Mouse (Mus musculus): ENCODE results near the gene A430078G23Rik.

The A430078G23Rik gene

GRCm38 (mm10) chr8:3411085-3411484, 57.9 kb downstream of the A430078G23Rik start:
- no peak for DNase-seq (ENCODE audit: low spot score in 2 of 2)

- no peak for DNase-seq (ENCODE audit: low spot score in 2 of 2)
Measured at GRCm38 (mm10) chr8:3411901-3412301, 58.7 kb downstream of the A430078G23Rik start.

- no peak for DNase-seq (ENCODE audit: low spot score in 2 of 2)
Measured at GRCm38 (mm10) chr8:3412816-3413215, 59.6 kb downstream of the A430078G23Rik start.

GRCm38 (mm10) chr8:3414639-3415190, 61.5 kb downstream of the A430078G23Rik start:
- DNase-seq (ENCODE audit: low spot score in 2 of 2) = no peak

GRCm38 (mm10) chr8:3415259-3415658, 62.0 kb downstream of the A430078G23Rik start:
- DNase-seq (ENCODE audit: low spot score in 2 of 2) = no peak

GRCm38 (mm10) chr8:3415661-3416060, 62.4 kb downstream of the A430078G23Rik start:
- no peak for DNase-seq (ENCODE audit: low spot score in 2 of 2)

- no peak for DNase-seq (ENCODE audit: low spot score in 2 of 2)
Measured at GRCm38 (mm10) chr8:3416846-3417245, 63.6 kb downstream of the A430078G23Rik start.

GRCm38 (mm10) chr8:3417455-3417854, 64.2 kb downstream of the A430078G23Rik start:
- no peak for DNase-seq (ENCODE audit: low spot score in 2 of 2)

- DNase-seq (ENCODE audit: low spot score in 2 of 2) = no peak
Measured at GRCm38 (mm10) chr8:3418101-3418500, 64.9 kb downstream of the A430078G23Rik start.

- DNase-seq (ENCODE audit: low spot score in 2 of 2) = no peak
Measured at GRCm38 (mm10) chr8:3420105-3420706, 67.0 kb downstream of the A430078G23Rik start.

- no peak for DNase-seq (ENCODE audit: low spot score in 2 of 2)
Measured at GRCm38 (mm10) chr8:3421507-3421906, 68.3 kb downstream of the A430078G23Rik start.

GRCm38 (mm10) chr8:3425217-3425616, 72.0 kb downstream of the A430078G23Rik start:
- no peak for DNase-seq (ENCODE audit: low spot score in 2 of 2)

GRCm38 (mm10) chr8:3426211-3426610, 73.0 kb downstream of the A430078G23Rik start:
- no peak for DNase-seq (ENCODE audit: low spot score in 2 of 2)

- DNase-seq (ENCODE audit: low spot score in 2 of 2) = no peak
Measured at GRCm38 (mm10) chr8:3428426-3428825, 75.2 kb downstream of the A430078G23Rik start.

- DNase-seq (ENCODE audit: low spot score in 2 of 2) = no peak
Measured at GRCm38 (mm10) chr8:3429966-3430365, 76.8 kb downstream of the A430078G23Rik start.

- no peak for DNase-seq (ENCODE audit: low spot score in 2 of 2)
Measured at GRCm38 (mm10) chr8:3431113-3431512, 77.9 kb downstream of the A430078G23Rik start.

GRCm38 (mm10) chr8:3436492-3436891, 83.3 kb downstream of the A430078G23Rik start:
- DNase-seq (ENCODE audit: low spot score in 2 of 2) = no peak

- DNase-seq (ENCODE audit: low spot score in 2 of 2) = no peak
Measured at GRCm38 (mm10) chr8:3439510-3439909, 86.3 kb downstream of the A430078G23Rik start.

Data from right cerebral cortex, adult 2 months (tissue).